Mouse (Mus musculus): Measurements from ENCODE around the gene Ppp4c.

DNA sequence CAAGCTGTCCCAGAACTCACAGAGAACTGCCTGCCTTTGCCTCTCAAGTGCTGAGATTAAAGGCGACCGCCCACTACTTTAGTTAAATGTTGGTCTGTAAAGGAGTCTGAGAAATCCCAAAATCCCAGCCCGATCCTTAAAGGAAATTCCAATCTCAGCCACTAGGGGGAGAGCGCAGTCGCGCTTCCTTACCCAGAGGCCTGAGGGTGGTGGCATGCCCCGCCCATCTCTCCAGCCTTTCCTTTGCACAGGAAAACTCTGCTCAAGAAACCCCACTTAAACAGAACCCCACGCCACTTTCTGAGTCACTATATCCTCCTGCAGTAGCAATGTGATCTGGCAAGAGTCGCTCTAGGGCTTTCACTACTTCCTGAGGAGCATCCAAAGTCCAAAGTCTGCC lies 37.4 kb downstream of the Ppp4c start:
- TF ChIP-seq CTCF (IDR thresholded peaks at IDR 0.05) (peak; percentile 91), EP300 (IDR thresholded peaks at IDR 0.05) (no peak)
